Mouse (Mus musculus): ENCODE measurements around the gene Paqr7. TPM values are rescaled to one million over a fixed set of nuclear protein-coding genes. Genes with fewer than 3 reads are reported as not detected.

Gene Paqr7
- total and polyA plus RNA-seq, 3 experiments, result 13.4 to 37.2 (median 16.7) TPM

GRCm38 (mm10) chr4:134533421-134533820, 36.9 kb downstream of the Paqr7 start:
- Histone ChIP-seq H3K79me2 (replicated peaks; ENCODE audit: control insufficient read depth, insufficient read depth, low read length) (no peaks in the 10 kb centered on the region; the same call in 1 of the 2 replicates), H3K27ac (no peak overlapping the region; the same call in 1 of the 2 replicates), H3K9ac (ENCODE audit: low read depth, low read length) (peak overlapping the region; percentile 28; the same call in 1 of the 2 replicates), H3K27me3 (ENCODE audit: control insufficient read depth, insufficient read depth, low read length) (no peaks in the 10 kb centered on the region), H3K4me3 (no peak overlapping the region; the same call in 1 of the 2 replicates), H3K36me3 (ENCODE audit: control insufficient read depth, insufficient read depth, low read length) (0 out of 2 replicates have a peak, but pooled peaks cover 2% of the 10 kb centered on the region), H3K4me1 (ENCODE audit: control insufficient read depth, insufficient read depth, low read length) (peaks cover 3% of the 10 kb centered on the region)
- no peak for DNase-seq
- TF ChIP-seq EP300 (IDR thresholded peaks at IDR 0.05; ENCODE audit: insufficient read depth, low read depth, low read length), result no peak
- TF ChIP-seq CTCF (IDR thresholded peaks at IDR 0.05), result no peak
- no peak for TF ChIP-seq POLR2A (IDR thresholded peaks at IDR 0.05; ENCODE audit: insufficient read depth, low read depth, low read length)
- 76% methylated on average over 4 of the region's 4 CpGs for WGBS
- intact Hi-C loops (cut with DNase I), result no loop called here

DNA sequence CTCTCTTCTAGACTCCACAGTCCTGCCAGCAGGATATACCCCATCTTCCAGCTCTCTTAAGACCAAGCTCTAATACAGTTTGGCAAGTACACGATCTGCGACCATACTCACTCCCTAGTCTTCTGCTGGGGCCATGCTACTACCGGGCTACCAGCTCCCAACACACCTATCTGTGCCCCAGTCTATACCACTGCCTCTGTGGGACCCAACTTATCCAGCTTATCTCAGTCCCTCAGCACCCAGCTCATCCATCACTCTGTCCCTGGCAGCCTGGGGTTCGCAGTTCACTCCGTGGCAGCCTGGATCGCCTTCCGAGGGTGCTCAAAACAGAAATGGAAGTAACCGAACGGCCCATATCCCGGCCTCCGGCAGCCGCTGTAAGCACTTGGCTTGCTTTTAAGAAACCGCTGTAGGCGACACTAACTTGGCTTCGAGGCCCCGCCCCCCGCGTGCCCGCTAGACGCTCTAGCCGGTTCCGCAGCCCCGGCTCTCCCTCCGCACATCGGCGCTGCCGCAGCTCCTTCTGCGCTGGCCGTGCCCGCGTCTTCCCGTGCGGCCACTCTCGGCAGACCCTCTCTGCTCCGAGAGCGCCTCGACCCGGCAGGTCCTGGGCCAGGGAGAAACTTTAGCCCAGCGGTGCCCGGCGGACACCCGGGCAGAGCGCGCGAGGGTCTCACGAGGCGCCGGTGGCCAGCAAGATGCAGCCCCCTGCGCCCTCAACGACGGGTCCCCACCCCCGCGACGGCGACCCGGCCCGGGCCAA, 37.8 kb downstream of the Paqr7 start:
- H3K36me3 ChIP-seq (ENCODE audit: control insufficient read depth, insufficient read depth, low read length), result no peaks in the 10 kb centered on the region
- H3K4me3 ChIP-seq, result peak overlapping the region; percentile 80
- TF ChIP-seq EP300 (IDR thresholded peaks at IDR 0.05; ENCODE audit: insufficient read depth, low read depth, low read length) (no peak), CTCF (IDR thresholded peaks at IDR 0.05) (no peak), POLR2A (IDR thresholded peaks at IDR 0.05; ENCODE audit: insufficient read depth, low read depth, low read length) (no peak)
- H3K27ac ChIP-seq, result peak overlapping the region; percentile 92
- 2% methylated on average over 57 of the region's 57 CpGs for WGBS
- no peaks in the 10 kb centered on the region; the same call in 1 of the 2 replicates for H3K79me2 ChIP-seq (replicated peaks; ENCODE audit: control insufficient read depth, insufficient read depth, low read length)
- DNase-seq, result peak; percentile 80 to 85
- H3K4me1 ChIP-seq (ENCODE audit: control insufficient read depth, insufficient read depth, low read length), result peaks cover 3% of the 10 kb centered on the region
- H3K9ac ChIP-seq (ENCODE audit: low read depth, low read length), result peak overlapping the region; percentile 93
- H3K27me3 ChIP-seq (ENCODE audit: control insufficient read depth, insufficient read depth, low read length), result no peaks in the 10 kb centered on the region
- intact Hi-C loops (cut with DNase I), result no loop called here

GRCm38 (mm10) chr4:134534932-134535786, 38.7 kb downstream of the Paqr7 start, which contains the start of gene Mtfr1l:
Gene Mtfr1l, minus strand, starts transcription at chr4:134535387.
- Histone ChIP-seq H3K4me1 (ENCODE audit: control insufficient read depth, insufficient read depth, low read length) (peaks cover 3% of the 10 kb centered on the region), H3K4me3 (peak within 1 kb of the TSS; percentile 80), H3K27me3 (ENCODE audit: control insufficient read depth, insufficient read depth, low read length) (no peaks in the 10 kb centered on the region), H3K27ac (peak within 1 kb of the TSS; percentile 92), H3K9ac (ENCODE audit: low read depth, low read length) (peak within 1 kb of the TSS; percentile 93), H3K79me2 (replicated peaks; ENCODE audit: control insufficient read depth, insufficient read depth, low read length) (no peaks in the 10 kb centered on the region; the same call in 1 of the 2 replicates), H3K36me3 (ENCODE audit: control insufficient read depth, insufficient read depth, low read length) (no peaks in the 10 kb centered on the region)
- peak; percentile 99 to 100 for DNase-seq
- TF ChIP-seq EP300 (IDR thresholded peaks at IDR 0.05; ENCODE audit: insufficient read depth, low read depth, low read length) (no peak), POLR2A (IDR thresholded peaks at IDR 0.05; ENCODE audit: insufficient read depth, low read depth, low read length) (peak; percentile 92), CTCF (IDR thresholded peaks at IDR 0.05) (0 out of 2 replicates have a peak, but pooled peaks have one; percentile 1)
- intact Hi-C loops (cut with DNase I), result no loop called here
- under 1% methylated on average over 71 of the region's 71 CpGs for WGBS

DNA sequence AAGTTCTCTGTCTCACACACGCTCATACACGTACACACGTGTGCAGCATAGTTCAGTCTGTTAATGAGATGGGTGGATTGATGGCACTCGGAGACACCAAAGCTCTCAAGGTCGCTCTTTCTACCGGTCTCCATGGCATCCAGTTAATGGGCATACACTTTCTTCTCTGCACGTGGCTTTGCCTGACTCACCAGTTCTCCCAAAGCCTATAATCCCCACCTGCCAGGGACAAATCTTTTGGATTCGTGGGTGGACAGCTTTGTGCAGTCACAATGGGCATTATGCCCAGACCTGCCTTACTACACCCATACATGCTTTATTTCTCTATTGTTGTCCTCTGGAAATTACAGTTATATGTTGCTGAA, 39.3 kb downstream of the Paqr7 start:
- no peak for TF ChIP-seq POLR2A (IDR thresholded peaks at IDR 0.05; ENCODE audit: insufficient read depth, low read depth, low read length)
- no peak for TF ChIP-seq CTCF (IDR thresholded peaks at IDR 0.05)
- no peak for TF ChIP-seq EP300 (IDR thresholded peaks at IDR 0.05; ENCODE audit: insufficient read depth, low read depth, low read length)
- peak overlapping the region; percentile 80 for H3K4me3 ChIP-seq
- peaks cover 3% of the 10 kb centered on the region for H3K4me1 ChIP-seq (ENCODE audit: control insufficient read depth, insufficient read depth, low read length)
- no peaks in the 10 kb centered on the region; the same call in 1 of the 2 replicates for H3K79me2 ChIP-seq (replicated peaks; ENCODE audit: control insufficient read depth, insufficient read depth, low read length)
- intact Hi-C loops (cut with DNase I), result no loop called here
- DNase-seq, result no peak
- H3K27ac ChIP-seq, result peak overlapping the region; percentile 92
- 1% methylated on average over 8 of the region's 8 CpGs for WGBS
- peak overlapping the region; percentile 52 for H3K9ac ChIP-seq (ENCODE audit: low read depth, low read length)
- no peaks in the 10 kb centered on the region for H3K36me3 ChIP-seq (ENCODE audit: control insufficient read depth, insufficient read depth, low read length)
- H3K27me3 ChIP-seq (ENCODE audit: control insufficient read depth, insufficient read depth, low read length), result no peaks in the 10 kb centered on the region

- no peak overlapping the region for H3K9ac ChIP-seq (ENCODE audit: low read depth, low read length)
- peaks cover under 1% of the 10 kb centered on the region; the same call in 1 of the 2 replicates for H3K4me1 ChIP-seq (ENCODE audit: control insufficient read depth, insufficient read depth, low read length)
- no peak for DNase-seq
- WGBS, result 75% methylated on average over 10 of the region's 10 CpGs
- H3K79me2 ChIP-seq (replicated peaks; ENCODE audit: control insufficient read depth, insufficient read depth, low read length), result no peaks in the 10 kb centered on the region; the same call in 1 of the 2 replicates
- TF ChIP-seq CTCF (IDR thresholded peaks at IDR 0.05), result no peak
- TF ChIP-seq POLR2A (IDR thresholded peaks at IDR 0.05; ENCODE audit: insufficient read depth, low read depth, low read length), result no peak
- no peak for TF ChIP-seq EP300 (IDR thresholded peaks at IDR 0.05; ENCODE audit: insufficient read depth, low read depth, low read length)
- H3K36me3 ChIP-seq (ENCODE audit: control insufficient read depth, insufficient read depth, low read length), result no peaks in the 10 kb centered on the region
- no peak overlapping the region for H3K27ac ChIP-seq
- H3K27me3 ChIP-seq (ENCODE audit: control insufficient read depth, insufficient read depth, low read length), result no peaks in the 10 kb centered on the region
- H3K4me3 ChIP-seq, result no peak overlapping the region
- intact Hi-C loops (cut with DNase I), result no loop called here
These were observed 42.6 kb downstream of the Paqr7 start for GRCm38 (mm10) chr4:134538997-134539580.

Measured in heart, adult 2 months (tissue).